Mouse (Mus musculus) hindbrain, postnatal 0 days (tissue): Measurements from ENCODE around the gene Xcr1. TPM values are rescaled to one million over a fixed set of nuclear protein-coding genes. Genes with fewer than 3 reads are reported as not detected.

ENCODE experiments used
- ATAC-seq: fragments of 200-750 bp; cut with Nextera tagmentation; 2 replicates; pipeline ENCODE4 v1.8.0; 2017; ENCODE audit warnings: mild to moderate bottlenecking, moderate TSS enrichment, moderate library complexity
- DNase-seq: peaks from one replicate; pipeline ENCODE4 v3.0.0-alpha.2; 2015; ENCODE audit warnings: low spot score
- H3K27ac ChIP-seq: fragments of 300-500 bp; sonication (generic); 2 replicates; pipeline ENCODE4 v1.5.1; 2014; ENCODE audit warnings: mild to moderate bottlenecking
- H3K27me3 ChIP-seq: fragments of 300-500 bp; sonication (generic); 2 replicates; pipeline ENCODE4 v1.6.1; 2014; ENCODE audit warnings: low read length, mixed read lengths; ENCODE audit not compliant: insufficient read depth
- H3K36me3 ChIP-seq: fragments of 300-500 bp; sonication (generic); 2 replicates; pipeline ENCODE4 v1.6.1; 2014; ENCODE audit warnings: low read length, mixed read lengths; ENCODE audit not compliant: insufficient read depth
- H3K4me1 ChIP-seq: fragments of 300-500 bp; sonication (generic); 2 replicates; pipeline ENCODE4 v1.6.1; 2014; ENCODE audit warnings: antibody characterized with exemption, low read length, mixed read lengths; ENCODE audit not compliant: insufficient read depth
- H3K4me2 ChIP-seq: fragments of 300-500 bp; sonication (generic); 2 replicates; pipeline ENCODE4 v1.6.1; 2014; ENCODE audit warnings: low read depth, mild to moderate bottlenecking, low read length, moderate library complexity, mixed read lengths
- H3K4me3 ChIP-seq: fragments of 300-500 bp; sonication (generic); 2 replicates; pipeline ENCODE4 v1.5.1; 2014; ENCODE audit warnings: low read length
- H3K9ac ChIP-seq: fragments of 300-500 bp; sonication (generic); replicated peaks from 2 replicates; pipeline ENCODE4 v1.6.1; 2014; ENCODE audit warnings: mild to moderate bottlenecking, low read length, moderate library complexity, mixed read lengths
- H3K9me3 ChIP-seq: fragments of 300-500 bp; sonication (generic); 2 replicates; pipeline ENCODE4 v1.6.1; 2016; ENCODE audit warnings: low read length, mixed read lengths
- CTCF ChIP-seq: IDR thresholded peaks from 2 replicates; pipeline ENCODE4 v1.5.1; 2016; ENCODE audit warnings: antibody characterized with exemption, control low read depth, low read depth
- WGBS: fragments of 180-500 bp; shearing (Covaris S2); extraction: QIAGEN DNeasy Blood & Tissue Kit; methylation state at CpG from one replicate; pipeline ENCODE4 v1.1.7; 2014; 5-methylcytosine and 5-hydroxymethylcytosine counted together
- polyA plus RNA-seq: library from polyadenylated mRNA; unstranded; fragments of >200 nt; fragmentation: Nextera tagmentation; extraction: Ambion mirVana; gene quantifications from 2 replicates; pipeline ENCODE4 v1.2.1, GENCODE M21; 2015
- total RNA-seq: library from RNA; depleted of rRNA; stranded (reverse); fragments of >200 nt; gene quantifications from 2 replicates; pipeline ENCODE4 v1.2.3, GENCODE M21; 2014

The Xcr1 gene
- total and polyA plus RNA-seq, 2 experiments from 2014 or later, result 0.10 TPM; not detected in 1

DNA sequence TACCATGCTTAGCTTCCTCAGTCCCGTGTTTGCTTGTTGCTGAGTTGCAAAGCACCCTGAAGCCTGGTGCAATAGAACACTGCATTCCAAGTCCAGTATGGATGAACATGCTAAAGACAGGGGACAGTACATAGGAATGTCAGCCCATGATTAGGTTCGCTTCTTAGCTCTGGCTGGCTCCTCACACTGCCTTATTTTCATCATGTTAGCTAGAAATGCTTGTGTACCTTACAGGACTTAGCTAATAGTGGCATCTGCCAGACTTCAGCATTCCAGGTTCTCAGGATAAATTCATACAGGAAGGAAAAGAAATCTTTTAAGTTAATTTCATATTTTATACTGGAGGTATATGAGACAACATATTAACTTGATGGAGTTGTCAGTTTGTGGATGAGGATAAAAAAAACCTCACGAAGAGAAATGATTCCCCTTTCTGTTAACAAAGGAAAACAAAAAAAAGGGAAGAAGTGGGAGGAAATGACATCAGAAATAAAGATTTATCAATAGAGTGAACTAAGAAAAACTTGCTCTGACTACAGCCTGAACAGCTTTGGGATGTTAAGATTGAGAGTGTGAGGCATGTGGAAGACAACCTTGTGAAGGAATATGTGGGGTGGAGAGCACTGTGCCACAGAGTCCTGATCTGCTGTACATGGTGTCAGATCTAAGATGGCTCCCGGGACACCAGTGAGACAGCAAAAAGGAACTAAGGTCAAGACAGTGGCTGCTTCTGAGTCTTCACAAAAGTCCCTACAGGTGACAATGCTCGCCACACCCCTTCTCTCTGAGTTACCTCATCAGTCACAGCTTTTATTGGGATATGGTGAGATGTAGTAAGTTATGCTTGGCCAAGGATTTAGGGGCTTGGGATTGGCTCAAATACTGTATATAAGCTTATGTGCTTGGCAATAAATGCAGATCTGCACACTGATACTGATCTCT lies 9.1 kb downstream of the Xcr1 start:
- TF ChIP-seq CTCF, result no peak
- DNase-seq, result peak; percentile 6

DNA sequence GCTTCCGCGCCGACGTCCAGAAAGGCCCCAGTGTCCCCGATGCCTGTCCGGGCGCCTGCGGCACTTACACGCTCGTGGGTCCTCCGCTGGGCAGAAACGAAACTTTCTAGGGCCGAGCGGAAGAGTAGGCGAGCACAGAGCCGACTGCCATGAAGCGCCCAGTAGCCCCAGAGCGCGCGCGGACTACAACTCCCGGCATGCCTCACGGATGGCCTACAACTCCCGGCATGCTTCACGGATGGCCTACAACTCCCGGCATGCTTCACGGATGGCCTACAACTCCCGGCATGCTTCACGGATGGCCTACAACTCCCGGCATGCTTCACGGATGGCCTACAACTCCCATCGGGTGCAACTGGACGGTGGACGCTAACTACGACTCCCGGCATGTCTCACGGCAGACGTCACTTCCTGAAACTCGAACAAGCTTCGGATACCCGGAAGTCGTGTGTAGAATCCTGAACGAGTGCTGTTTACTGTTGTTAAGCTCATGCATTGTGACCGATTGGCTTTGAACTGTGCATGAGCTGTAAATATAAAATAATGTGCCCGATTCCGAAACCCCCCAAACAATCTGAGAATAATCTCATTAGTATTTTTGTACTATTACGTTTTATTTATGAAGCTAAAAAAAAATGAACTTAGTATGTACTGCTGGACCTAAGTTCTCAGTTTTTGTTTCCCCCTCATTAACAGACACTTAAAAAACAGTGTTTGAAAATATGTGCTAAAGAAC lies 9.9 kb downstream of the Xcr1 start, which contains the start of gene Fyco1:
TSS of gene Fyco1 (minus strand) at position 187 of the 736 bp plus-strand sequence.
- ATAC-seq (peak; percentile 98), DNase-seq (peak; percentile 99)
- H3K9ac ChIP-seq, result peak within 1 kb of the TSS; percentile 64
- peak within 1 kb of the TSS; percentile 91 for H3K27ac ChIP-seq
- H3K36me3 ChIP-seq, result no peaks in the 10 kb centered on the region
- peak within 1 kb of the TSS; percentile 85 for H3K4me3 ChIP-seq
- no peaks in the 10 kb centered on the region for H3K9me3 ChIP-seq
- TF ChIP-seq CTCF, result no peak
- peaks cover 4% of the 10 kb centered on the region for H3K4me1 ChIP-seq
- no peaks in the 10 kb centered on the region for H3K27me3 ChIP-seq
- peak within 1 kb of the TSS; percentile 84 for H3K4me2 ChIP-seq
- under 1% methylated on average over 47 of the region's 47 CpGs for WGBS

More for the DNA sequence above, 9.1 kb downstream of the Xcr1 start:
- H3K4me2 ChIP-seq, result peak overlapping the region; percentile 53
- H3K9me3 ChIP-seq, result no peaks in the 10 kb centered on the region
- WGBS, result 63% methylated on average over 5 of the region's 5 CpGs
- H3K27me3 ChIP-seq, result no peaks in the 10 kb centered on the region
- H3K4me1 ChIP-seq, result peaks cover 4% of the 10 kb centered on the region
- H3K36me3 ChIP-seq, result no peaks in the 10 kb centered on the region
- no peak for ATAC-seq
- no peak overlapping the region; the same call in 1 of the 2 replicates for H3K9ac ChIP-seq
- peak overlapping the region; percentile 32 for H3K4me3 ChIP-seq
- peak overlapping the region; percentile 68 for H3K27ac ChIP-seq

- TF ChIP-seq CTCF, result no peak
- H3K4me1 ChIP-seq, result peaks cover 4% of the 10 kb centered on the region
- H3K4me2 ChIP-seq, result peak overlapping the region; percentile 84
- no peaks in the 10 kb centered on the region for H3K36me3 ChIP-seq
- H3K4me3 ChIP-seq, result peak overlapping the region; percentile 85
- under 1% methylated on average over 26 of the region's 27 CpGs for WGBS
- H3K27ac ChIP-seq, result peak overlapping the region; percentile 91
- H3K9me3 ChIP-seq, result no peaks in the 10 kb centered on the region
- ATAC-seq (peak; percentile 81), DNase-seq (peak; percentile 74)
- peak overlapping the region; percentile 64 for H3K9ac ChIP-seq
- no peaks in the 10 kb centered on the region for H3K27me3 ChIP-seq
Observed at GRCm38 (mm10) chr9:123851062-123851712, 10.6 kb downstream of the Xcr1 start.

GRCm38 (mm10) chr9:123850705-123851061 lies 11.1 kb downstream of the Xcr1 start:
- 7% methylated on average over 2 of the region's 2 CpGs for WGBS

GRCm38 (mm10) chr9:123849976-123850695 lies 11.7 kb downstream of the Xcr1 start:
- peaks cover 4% of the 10 kb centered on the region for H3K4me1 ChIP-seq
- H3K27me3 ChIP-seq, result no peaks in the 10 kb centered on the region
- TF ChIP-seq CTCF, result no peak
- no peak overlapping the region for H3K9ac ChIP-seq
- peak; percentile 35 for DNase-seq
- 0 out of 2 replicates have a peak overlapping the region, but pooled peaks have one; percentile 85 for H3K4me3 ChIP-seq
- H3K27ac ChIP-seq, result 0 out of 2 replicates have a peak overlapping the region, but pooled peaks have one; percentile 91
- H3K9me3 ChIP-seq, result no peaks in the 10 kb centered on the region
- 71% methylated on average over 2 of the region's 2 CpGs for WGBS
- no peak for ATAC-seq
- H3K4me2 ChIP-seq, result peak overlapping the region; percentile 84
- H3K36me3 ChIP-seq, result no peaks in the 10 kb centered on the region

More at GRCm38 (mm10) chr9:123850705-123851061, 11.1 kb downstream of the Xcr1 start:
- H3K36me3 ChIP-seq, result no peaks in the 10 kb centered on the region
- H3K4me2 ChIP-seq, result peak overlapping the region; percentile 84
- H3K27me3 ChIP-seq, result no peaks in the 10 kb centered on the region
- H3K9ac ChIP-seq, result peak overlapping the region; percentile 64
- peak overlapping the region; percentile 91 for H3K27ac ChIP-seq
- DNase-seq (peak; percentile 32), ATAC-seq (no peak)
- H3K4me1 ChIP-seq, result peaks cover 4% of the 10 kb centered on the region
- peak overlapping the region; percentile 85 for H3K4me3 ChIP-seq
- H3K9me3 ChIP-seq, result no peaks in the 10 kb centered on the region
- no peak for TF ChIP-seq CTCF
